Mouse (Mus musculus) heart, embryonic 11.5 days (tissue): ENCODE results near the gene Pop5. TPM values are rescaled to one million over a fixed set of nuclear protein-coding genes. Genes with fewer than 3 reads are reported as not detected.

Experiments
- ATAC-seq: fragments of 200-750 bp; cut with Nextera tagmentation; replicated peaks from 2 replicates; pipeline ENCODE4 v1.8.0; 2017; ENCODE audit warnings: moderate library complexity; ENCODE audit not compliant: insufficient number of reproducible peaks, low FRiP score, low TSS enrichment
- H3K27ac ChIP-seq: fragments of 300-500 bp; sonication (generic); 2 replicates; pipeline ENCODE4 v1.5.1; 2014; ENCODE audit warnings: mild to moderate bottlenecking, low read depth, low read length
- H3K27me3 ChIP-seq: fragments of 300-500 bp; sonication (generic); 2 replicates; pipeline ENCODE4 v1.6.1; 2014; ENCODE audit warnings: mild to moderate bottlenecking, low read length, mixed read lengths; ENCODE audit not compliant: control insufficient read depth, insufficient read depth
- H3K36me3 ChIP-seq: fragments of 300-500 bp; sonication (generic); 2 replicates; pipeline ENCODE4 v1.6.1; 2014; ENCODE audit warnings: mild to moderate bottlenecking, low read length, moderate library complexity, mixed read lengths; ENCODE audit not compliant: control insufficient read depth, insufficient read depth
- H3K4me1 ChIP-seq: fragments of 300-500 bp; sonication (generic); 2 replicates; pipeline ENCODE4 v1.6.1; 2014; ENCODE audit warnings: low read length; ENCODE audit not compliant: control insufficient read depth, insufficient read depth
- H3K4me2 ChIP-seq: fragments of 300-500 bp; sonication (generic); 2 replicates; pipeline ENCODE4 v1.6.1; 2014; ENCODE audit warnings: mild to moderate bottlenecking, moderate library complexity
- H3K4me3 ChIP-seq: fragments of 300-500 bp; sonication (generic); 2 replicates; pipeline ENCODE4 v1.5.1; 2014; ENCODE audit warnings: low read depth, low read length
- H3K9ac ChIP-seq: fragments of 300-500 bp; sonication (generic); 2 replicates; pipeline ENCODE4 v1.6.1; 2014; ENCODE audit warnings: mild to moderate bottlenecking, low read depth, low read length, moderate library complexity
- H3K9me3 ChIP-seq: fragments of 300-500 bp; sonication (generic); replicated peaks from 2 replicates; pipeline ENCODE4 v1.6.1; 2016; ENCODE audit warnings: low read length; ENCODE audit not compliant: control insufficient read depth
- WGBS: fragments of 180-500 bp; shearing (Covaris S2); extraction: QIAGEN DNeasy Blood & Tissue Kit; methylation state at CpG from one replicate; pipeline ENCODE4 v1.1.7; 2014; ENCODE audit not compliant: insufficient replicate concordance; 5-methylcytosine and 5-hydroxymethylcytosine counted together
- polyA plus RNA-seq: library from polyadenylated mRNA; unstranded; fragments of >200 nt; fragmentation: Nextera tagmentation; extraction: Ambion mirVana; gene quantifications from 2 replicates; pipeline ENCODE4 v1.2.1, GENCODE M21; 2014

The Pop5 gene
- polyA plus RNA-seq, 1 experiment from 2014 or later, result 90.6 TPM

GRCm38 (mm10) chr5:115273549-115274135, 38.0 kb downstream of the Pop5 start:
- Histone ChIP-seq H3K36me3 (no peaks in the 10 kb centered on the region), H3K4me1 (peaks cover 25% of the 10 kb centered on the region), H3K4me2 (peak overlapping the region; percentile 88; the same call in 1 of the 2 replicates), H3K27me3 (no peaks in the 10 kb centered on the region), H3K9ac (0 out of 2 replicates have a peak overlapping the region, but pooled peaks have one; percentile 59), H3K27ac (peak overlapping the region; percentile 83; the same call in 1 of the 2 replicates), H3K9me3 (no peaks in the 10 kb centered on the region), H3K4me3 (no peak overlapping the region)
- ATAC-seq, result no peak
- WGBS, result 70% methylated on average over 6 of the region's 6 CpGs

DNA sequence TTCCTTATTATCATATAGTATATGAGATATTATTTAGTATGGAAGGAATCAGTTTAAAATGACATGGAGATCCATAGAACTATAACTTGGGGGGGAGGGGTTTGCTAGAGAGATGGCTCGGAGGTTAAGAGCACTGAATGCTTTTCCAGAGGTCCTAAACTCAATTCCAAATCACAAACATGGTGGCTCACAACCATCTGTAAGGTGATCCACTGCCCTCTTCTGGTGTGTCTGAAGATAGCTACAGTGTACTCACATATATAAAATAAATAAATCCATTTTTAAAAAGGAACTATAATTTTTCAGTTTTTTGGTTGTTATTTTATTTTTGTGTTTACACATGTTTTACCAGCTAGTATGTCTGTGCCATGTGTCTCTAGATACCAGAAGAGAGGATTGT, 38.7 kb downstream of the Pop5 start:
- ATAC-seq, result no peak
- Histone ChIP-seq H3K4me3 (no peak overlapping the region), H3K27ac (no peak overlapping the region), H3K9ac (no peak overlapping the region), H3K36me3 (no peaks in the 10 kb centered on the region), H3K9me3 (no peaks in the 10 kb centered on the region), H3K4me2 (no peak overlapping the region), H3K4me1 (peaks cover 19% of the 10 kb centered on the region), H3K27me3 (no peaks in the 10 kb centered on the region)
- WGBS, result 66% methylated on average over 1 of the region's 1 CpGs

GRCm38 (mm10) chr5:115274771-115275170, 39.1 kb downstream of the Pop5 start:
- Histone ChIP-seq H3K9ac (no peak overlapping the region), H3K9me3 (no peaks in the 10 kb centered on the region), H3K4me2 (no peak overlapping the region), H3K4me3 (no peak overlapping the region), H3K27ac (no peak overlapping the region), H3K27me3 (no peaks in the 10 kb centered on the region), H3K36me3 (no peaks in the 10 kb centered on the region), H3K4me1 (peaks cover 16% of the 10 kb centered on the region)
- WGBS, result 77% methylated on average over 1 of the region's 1 CpGs
- no peak for ATAC-seq

DNA sequence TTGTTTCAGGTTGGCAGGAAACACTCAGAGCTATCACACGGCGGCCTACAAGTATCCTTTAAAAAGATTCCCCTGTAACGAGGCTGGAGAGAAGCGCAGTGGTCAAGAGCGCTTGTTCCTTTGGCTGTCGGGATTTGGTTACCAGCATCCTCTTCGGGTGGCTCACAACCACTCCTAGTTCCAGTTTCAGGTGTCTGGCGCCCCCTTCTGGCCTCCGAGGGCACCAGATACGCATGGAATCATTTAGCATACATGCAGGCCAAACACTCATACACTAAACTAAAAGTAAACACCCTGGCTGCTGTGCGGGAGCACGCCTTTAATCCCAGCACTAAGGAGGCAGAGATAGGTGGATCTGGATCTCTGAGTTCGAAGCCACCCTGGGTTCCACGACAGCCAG, 40.4 kb downstream of the Pop5 start:
- H3K4me1 ChIP-seq, result peaks cover 8% of the 10 kb centered on the region
- H3K4me3 ChIP-seq, result no peak overlapping the region
- H3K9me3 ChIP-seq, result no peaks in the 10 kb centered on the region
- H3K27ac ChIP-seq, result no peak overlapping the region
- 32% methylated on average over 14 of the region's 14 CpGs for WGBS
- no peaks in the 10 kb centered on the region for H3K27me3 ChIP-seq
- no peak overlapping the region for H3K4me2 ChIP-seq
- no peaks in the 10 kb centered on the region for H3K36me3 ChIP-seq
- H3K9ac ChIP-seq, result no peak overlapping the region
- ATAC-seq, result no peak

DNA sequence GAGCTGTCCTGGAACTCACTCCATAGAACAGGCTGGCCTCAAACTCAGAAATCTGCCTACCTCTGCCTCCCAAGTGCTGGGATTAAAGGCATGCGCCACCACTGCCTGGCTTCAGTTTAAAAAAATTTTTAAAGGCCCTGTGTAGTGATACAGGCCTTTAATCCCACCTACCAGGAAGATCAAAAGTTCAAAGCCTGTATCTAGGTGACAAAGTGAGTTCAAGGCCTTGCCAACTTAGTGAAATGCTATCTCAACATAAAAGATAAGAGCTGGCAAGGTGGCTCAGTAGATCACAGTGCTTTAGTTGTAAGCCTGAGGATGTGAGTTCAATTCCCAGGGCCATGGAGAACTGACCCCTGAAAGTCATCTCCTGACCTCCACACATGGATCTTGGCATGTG, 42.4 kb downstream of the Pop5 start:
- Histone ChIP-seq H3K9ac (no peak overlapping the region), H3K4me1 (peaks cover 8% of the 10 kb centered on the region), H3K9me3 (no peaks in the 10 kb centered on the region), H3K27me3 (no peaks in the 10 kb centered on the region), H3K4me3 (no peak overlapping the region), H3K27ac (no peak overlapping the region), H3K36me3 (no peaks in the 10 kb centered on the region), H3K4me2 (no peak overlapping the region)
- 71% methylated on average over 1 of the region's 1 CpGs for WGBS
- no peak for ATAC-seq

DNA sequence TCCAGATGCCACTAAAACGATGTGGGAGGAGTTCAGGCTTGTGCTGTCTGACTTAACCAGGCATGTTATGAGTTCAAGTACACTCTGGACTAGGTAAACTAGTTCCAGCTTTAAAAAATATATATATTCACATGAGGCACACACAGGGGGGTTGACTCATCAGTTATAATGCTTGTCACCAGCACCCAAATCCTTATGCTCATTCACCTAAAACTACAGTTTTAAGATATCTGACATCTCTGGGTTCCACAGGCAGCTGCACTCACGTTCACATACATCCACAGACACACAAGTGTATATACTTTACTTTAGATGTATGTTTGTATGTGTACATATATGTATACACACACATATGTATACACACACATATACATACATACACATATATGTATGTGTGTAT, 43.1 kb downstream of the Pop5 start:
- Histone ChIP-seq H3K36me3 (no peaks in the 10 kb centered on the region; the same call in 1 of the 2 replicates), H3K27ac (no peak overlapping the region), H3K4me2 (no peak overlapping the region), H3K27me3 (no peaks in the 10 kb centered on the region), H3K4me1 (peaks cover 4% of the 10 kb centered on the region), H3K4me3 (no peak overlapping the region), H3K9me3 (no peaks in the 10 kb centered on the region), H3K9ac (no peak overlapping the region)
- ATAC-seq, result no peak
- WGBS, result 65% methylated on average over 2 of the region's 2 CpGs

DNA sequence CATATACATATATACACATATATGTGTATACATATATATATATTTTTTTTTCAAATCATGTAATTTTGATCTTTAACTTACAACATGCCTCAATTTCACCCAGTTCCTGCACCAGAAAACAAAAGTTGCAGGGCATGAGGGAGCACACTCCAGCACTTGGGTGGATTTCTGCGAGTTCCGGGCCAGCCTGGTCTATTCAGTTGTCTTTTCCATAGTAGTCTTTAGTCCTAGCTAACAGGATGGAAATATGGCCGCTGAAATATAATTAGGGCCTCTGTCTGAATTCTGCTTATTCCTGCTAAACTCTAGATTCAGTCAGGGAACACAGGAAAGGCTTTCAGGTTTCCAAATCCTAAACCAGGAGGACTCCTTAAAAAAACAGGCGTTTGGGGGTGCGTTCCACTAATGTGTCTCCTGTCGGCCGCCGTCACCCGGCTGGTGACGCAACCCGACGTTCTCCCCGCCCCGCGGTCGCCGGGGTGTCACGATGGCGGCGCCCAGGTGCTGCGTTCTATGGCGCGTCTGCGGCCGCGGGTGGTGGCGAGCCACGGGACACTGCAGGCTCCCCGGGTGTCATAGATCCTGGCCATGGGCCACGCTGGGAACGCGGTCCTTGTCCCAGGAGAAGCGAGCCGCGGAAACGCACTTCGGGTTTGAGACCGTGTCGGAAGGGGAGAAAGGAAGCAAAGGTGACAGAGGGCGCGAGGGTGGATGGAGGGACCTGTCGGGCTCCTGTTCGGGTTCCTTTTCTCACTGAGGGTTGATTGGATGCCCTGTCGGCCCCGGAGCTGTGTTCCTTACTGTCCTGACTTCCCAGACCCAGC, 43.8 kb downstream of the Pop5 start, which contains the start of gene Coq5:
Gene Coq5 (plus strand): TSS at position 441 of the 824 bp plus-strand sequence.
- Histone ChIP-seq H3K36me3 (peaks cover 6% of the 10 kb centered on the region), H3K27ac (peak within 1 kb of the TSS; percentile 70), H3K27me3 (no peaks in the 10 kb centered on the region), H3K9me3 (no peaks in the 10 kb centered on the region), H3K4me1 (peaks cover 4% of the 10 kb centered on the region), H3K4me2 (peak within 1 kb of the TSS; percentile 86), H3K9ac (peak within 1 kb of the TSS; percentile 85), H3K4me3 (peak within 1 kb of the TSS; percentile 97)
- 0 out of 2 replicates have a peak, but pooled peaks have one; percentile 67 for ATAC-seq
- WGBS, result 3% methylated on average over 45 of the region's 45 CpGs

DNA sequence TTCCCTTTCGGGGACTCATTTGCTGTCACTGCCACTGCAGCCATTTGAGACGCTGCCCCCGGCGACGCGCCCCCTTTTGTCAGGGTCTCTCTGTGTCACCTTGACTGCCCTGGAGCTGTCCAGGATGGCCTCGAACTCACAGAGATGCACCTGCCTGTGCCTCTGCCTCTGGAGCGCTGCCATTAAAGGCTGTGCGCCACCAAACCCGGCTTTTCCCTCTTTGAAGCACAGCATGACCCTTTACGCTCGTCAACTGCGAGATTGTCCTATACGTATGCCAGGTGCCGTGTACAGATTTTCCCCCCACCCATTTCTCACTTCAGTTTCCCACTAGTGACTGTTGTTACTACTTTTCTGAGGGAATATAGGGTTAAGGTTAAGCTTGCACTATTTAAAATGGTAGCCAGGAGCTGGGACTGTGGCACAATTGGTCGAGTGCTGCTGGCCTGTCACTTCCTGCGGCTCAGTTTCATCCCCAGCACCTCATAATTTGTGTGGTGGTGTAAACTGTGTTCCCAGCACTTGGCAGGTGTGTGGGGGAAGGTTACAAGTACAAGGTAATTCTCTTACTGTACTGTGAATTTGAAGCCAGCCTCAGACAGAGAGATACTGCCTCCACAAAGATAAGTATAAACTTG, 44.5 kb downstream of the Pop5 start:
- no peak for ATAC-seq
- H3K9ac ChIP-seq, result peak overlapping the region; percentile 85
- H3K4me1 ChIP-seq, result peaks cover 4% of the 10 kb centered on the region
- WGBS, result 9% methylated on average over 17 of the region's 17 CpGs
- no peaks in the 10 kb centered on the region for H3K9me3 ChIP-seq
- peaks cover 7% of the 10 kb centered on the region for H3K36me3 ChIP-seq
- peak overlapping the region; percentile 70 for H3K27ac ChIP-seq
- peak overlapping the region; percentile 86 for H3K4me2 ChIP-seq
- peak overlapping the region; percentile 97 for H3K4me3 ChIP-seq
- no peaks in the 10 kb centered on the region for H3K27me3 ChIP-seq
